Mouse (Mus musculus) embryonic facial prominence, embryonic 11.5 days (tissue): ENCODE results near the gene Kif1b. TPM values are rescaled to one million over a fixed set of nuclear protein-coding genes. Genes with fewer than 3 reads are reported as not detected.
A peak's percentile ranks its signal among the peaks of the same experiment; 100 is the strongest.
"Not testable (repeated sequence)": the region's sequence is repeated elsewhere in the genome, so short reads cannot be mapped to it uniquely, and the experiment has no call there.

Experiments
- ATAC-seq: fragments of 200-750 bp; cut with Nextera tagmentation; replicated peaks from 2 replicates; pipeline ENCODE4 v1.8.0; 2017; ENCODE audit warnings: low read depth; ENCODE audit not compliant: insufficient number of reproducible peaks, low FRiP score, low TSS enrichment
- DNase-seq: peaks from one replicate; pipeline ENCODE4 v3.0.0-alpha.2; 2015; ENCODE audit warnings: low spot score
- H3K27ac ChIP-seq: fragments of 300-500 bp; sonication (generic); replicated peaks from 2 replicates; pipeline ENCODE4 v1.5.1; 2014; ENCODE audit warnings: mild to moderate bottlenecking, low read depth, low read length, control low read depth
- H3K27me3 ChIP-seq: fragments of 300-500 bp; sonication (generic); 2 replicates; pipeline ENCODE4 v1.6.1; 2014; ENCODE audit warnings: mild to moderate bottlenecking, low read length, moderate library complexity, mixed read lengths; ENCODE audit not compliant: control insufficient read depth, insufficient read depth
- H3K36me3 ChIP-seq: fragments of 300-500 bp; sonication (generic); replicated peaks from 2 replicates; pipeline ENCODE4 v1.6.1; 2014; ENCODE audit warnings: low read depth, mild to moderate bottlenecking, low read length, moderate library complexity, mixed read lengths; ENCODE audit not compliant: control insufficient read depth, insufficient read depth
- H3K4me1 ChIP-seq: fragments of 300-500 bp; sonication (generic); 2 replicates; pipeline ENCODE4 v1.6.1; 2014; ENCODE audit warnings: low read length, mixed read lengths; ENCODE audit not compliant: control insufficient read depth, insufficient read depth
- H3K4me2 ChIP-seq: fragments of 300-500 bp; sonication (generic); 2 replicates; pipeline ENCODE4 v1.6.1; 2014; ENCODE audit warnings: low read depth, mild to moderate bottlenecking, control low read depth, low read length, moderate library complexity
- H3K4me3 ChIP-seq: fragments of 300-500 bp; sonication (generic); 2 replicates; pipeline ENCODE4 v1.5.1; 2014; ENCODE audit warnings: low read depth, low read length, control low read depth
- H3K9ac ChIP-seq: fragments of 300-500 bp; sonication (generic); replicated peaks from 2 replicates; pipeline ENCODE4 v1.6.1; 2014; ENCODE audit warnings: mild to moderate bottlenecking, control low read depth, low read length
- H3K9me3 ChIP-seq: fragments of 300-500 bp; sonication (generic); replicated peaks from 2 replicates; pipeline ENCODE4 v1.6.1; 2016; ENCODE audit warnings: mild to moderate bottlenecking, low read length, inconsistent platforms, mixed read lengths; ENCODE audit not compliant: control insufficient read depth
- WGBS: fragments of 180-500 bp; shearing (Covaris S2); extraction: QIAGEN DNeasy Blood & Tissue Kit; methylation state at CpG from one replicate; pipeline ENCODE4 v1.1.7; 2014; 5-methylcytosine and 5-hydroxymethylcytosine counted together
- polyA plus RNA-seq: library from polyadenylated mRNA; unstranded; fragments of >200 nt; fragmentation: Nextera tagmentation; extraction: Ambion mirVana; gene quantifications from 2 replicates; pipeline ENCODE4 v1.2.1, GENCODE M21; 2014

The Kif1b gene
- polyA plus RNA-seq, 1 experiment from 2014 or later: 45.1 TPM

DNA sequence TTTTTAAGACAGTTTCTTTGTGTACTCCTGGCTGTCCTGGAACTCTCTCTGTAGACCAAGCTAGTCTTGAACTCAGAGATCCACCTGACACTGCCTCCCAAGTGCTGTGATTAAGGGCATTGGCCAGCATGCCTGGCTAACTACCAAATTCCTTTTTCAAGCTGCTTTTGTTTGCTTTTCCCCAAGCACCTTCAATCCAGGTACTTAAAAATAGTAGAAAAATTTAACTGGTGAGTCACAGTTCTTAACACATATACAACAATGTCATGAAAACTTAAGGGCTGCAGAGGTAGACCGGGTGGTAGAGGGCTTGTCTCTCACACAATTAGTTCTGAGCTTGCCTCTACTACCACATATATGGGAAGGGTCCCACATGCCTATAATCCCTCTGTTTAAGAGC lies 58.2 kb downstream of the Kif1b start:
- no peak overlapping the region for H3K4me2 ChIP-seq
- 100% methylated on average over 1 of the region's 1 CpGs for WGBS
- H3K4me1 ChIP-seq: no peaks in the 10 kb centered on the region
- peaks cover 2% of the 10 kb centered on the region; the same call in 1 of the 2 replicates for H3K36me3 ChIP-seq
- H3K4me3 ChIP-seq: no peak overlapping the region
- H3K27ac ChIP-seq: no peak overlapping the region
- no peak overlapping the region for H3K9ac ChIP-seq
- ATAC-seq (no peak), DNase-seq (no peak)
- no peaks in the 10 kb centered on the region for H3K9me3 ChIP-seq
- no peaks in the 10 kb centered on the region for H3K27me3 ChIP-seq

DNA sequence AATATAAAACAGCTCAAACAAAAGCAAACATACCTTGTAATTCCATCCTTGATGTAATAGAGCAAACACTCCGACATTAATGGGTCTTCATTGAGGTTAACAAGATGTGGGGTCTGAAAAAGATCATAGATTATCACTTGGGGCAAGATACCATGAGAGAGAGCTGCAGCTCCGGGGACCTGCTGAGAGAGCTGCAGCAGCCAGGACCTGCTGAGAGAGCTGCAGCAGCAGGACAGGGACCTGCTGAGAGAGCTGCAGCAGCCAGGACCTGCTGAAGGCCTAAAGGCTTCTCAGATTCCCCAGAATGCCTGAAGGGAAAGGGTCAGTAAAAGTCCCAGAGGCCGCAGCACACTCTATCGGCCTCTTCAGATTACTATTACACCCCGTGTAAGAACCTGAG lies 59.7 kb downstream of the Kif1b start:
- no peak overlapping the region for H3K4me3 ChIP-seq
- peaks cover 2% of the 10 kb centered on the region; the same call in 1 of the 2 replicates for H3K36me3 ChIP-seq
- H3K27me3 ChIP-seq: no peaks in the 10 kb centered on the region
- H3K4me1 ChIP-seq: no peaks in the 10 kb centered on the region
- DNase-seq (no peak), ATAC-seq (no peak)
- H3K27ac ChIP-seq: no peak overlapping the region
- H3K9ac ChIP-seq: no peak overlapping the region
- no peak overlapping the region for H3K4me2 ChIP-seq
- H3K9me3 ChIP-seq: no peaks in the 10 kb centered on the region
- 65% methylated on average over 5 of the region's 5 CpGs for WGBS

DNA sequence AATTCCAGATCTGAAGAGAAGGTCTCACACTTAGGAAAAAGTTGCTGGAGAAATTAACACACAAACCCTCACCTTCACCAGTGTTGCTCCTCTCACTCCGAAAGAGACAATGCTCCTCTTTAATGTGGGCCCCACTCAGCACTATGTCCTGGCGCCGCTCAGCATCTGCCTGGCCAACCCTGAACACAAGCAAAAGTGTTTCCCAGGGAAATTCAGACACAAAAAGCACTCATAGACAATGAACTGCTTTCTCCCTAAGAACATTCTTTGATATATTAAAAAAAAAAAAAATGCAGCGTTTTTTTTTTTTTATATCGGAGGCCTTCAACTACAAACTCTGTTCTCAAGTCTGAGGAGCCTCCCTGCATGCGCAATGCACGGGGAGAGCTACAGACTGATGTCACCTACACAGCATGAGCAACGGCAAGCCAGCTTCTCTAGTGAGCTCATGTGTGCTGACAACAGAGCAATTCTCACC lies 60.3 kb downstream of the Kif1b start:
- no peaks in the 10 kb centered on the region for H3K9me3 ChIP-seq
- no peak for ATAC-seq
- no peak overlapping the region for H3K4me3 ChIP-seq
- DNase-seq: peak; percentile 2
- WGBS: 52% methylated on average over 8 of the region's 8 CpGs
- H3K36me3 ChIP-seq: peaks cover 2% of the 10 kb centered on the region; the same call in 1 of the 2 replicates
- no peak overlapping the region for H3K27ac ChIP-seq
- no peaks in the 10 kb centered on the region for H3K27me3 ChIP-seq
- H3K4me1 ChIP-seq: no peaks in the 10 kb centered on the region
- H3K9ac ChIP-seq: no peak overlapping the region
- no peak overlapping the region for H3K4me2 ChIP-seq

DNA sequence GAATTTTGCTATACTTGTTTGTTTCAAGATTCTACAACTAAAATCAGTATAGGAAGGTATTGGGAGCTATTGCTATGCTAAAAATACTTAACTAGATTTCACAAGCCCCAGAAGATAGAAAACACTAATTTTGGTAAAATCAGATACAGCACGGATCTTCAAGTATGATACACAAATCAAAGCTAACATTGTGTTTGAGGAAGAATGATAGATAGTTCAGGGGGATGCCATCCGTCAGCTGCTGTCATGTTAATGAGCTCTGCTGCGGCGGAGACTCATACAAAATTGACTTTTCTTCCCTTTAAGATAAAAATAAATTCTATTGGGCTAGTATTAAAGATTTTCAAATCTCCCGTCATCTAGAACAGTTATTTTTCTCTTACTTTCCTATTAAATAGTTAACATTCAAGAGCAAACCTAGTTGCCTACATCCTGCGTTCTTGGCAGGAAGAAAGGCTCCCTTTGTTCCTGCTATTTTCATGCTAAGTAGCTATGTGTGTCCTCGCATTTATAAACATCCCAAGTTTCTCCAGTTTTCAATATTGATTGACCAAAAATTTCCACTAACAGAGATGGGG lies 60.8 kb downstream of the Kif1b start:
- H3K27ac ChIP-seq: no peak overlapping the region

DNA sequence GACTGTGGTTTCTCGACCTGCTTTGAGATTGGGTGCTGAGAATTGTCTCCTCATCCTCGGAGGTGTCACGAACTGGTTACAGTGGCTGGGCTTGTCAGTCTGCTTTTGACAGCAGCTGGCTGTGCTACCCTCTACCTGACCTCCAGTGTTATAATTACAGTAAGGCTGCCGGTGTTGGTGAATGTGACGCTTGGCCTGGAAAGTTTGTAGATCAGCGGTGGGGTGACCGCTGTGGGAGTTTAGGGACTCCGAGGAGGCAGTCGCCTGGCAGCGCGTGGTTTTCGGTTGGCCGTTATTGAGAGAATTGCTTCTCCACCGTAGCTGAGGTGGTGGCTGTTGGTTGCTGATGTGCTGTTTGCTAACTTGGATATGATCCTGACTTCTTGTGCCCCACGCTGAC lies 70.5 kb downstream of the Kif1b start:
- 96% methylated on average over 15 of the region's 15 CpGs for WGBS
- no peak overlapping the region for H3K4me2 ChIP-seq
- H3K4me3 ChIP-seq: no peak overlapping the region
- ATAC-seq (no peak), DNase-seq (no peak)
- no peak overlapping the region for H3K27ac ChIP-seq
- peaks cover 7% of the 10 kb centered on the region for H3K36me3 ChIP-seq
- H3K4me1 ChIP-seq: no peaks in the 10 kb centered on the region
- no peak overlapping the region for H3K9ac ChIP-seq
- H3K27me3 ChIP-seq: no peaks in the 10 kb centered on the region
- no peaks in the 10 kb centered on the region for H3K9me3 ChIP-seq

More for the DNA sequence above, 60.8 kb downstream of the Kif1b start:
- Histone ChIP-seq H3K4me2 (no peak overlapping the region), H3K4me3 (no peak overlapping the region), H3K9ac (no peak overlapping the region), H3K27me3 (no peaks in the 10 kb centered on the region), H3K9me3 (no peaks in the 10 kb centered on the region), H3K36me3 (peaks cover 2% of the 10 kb centered on the region; the same call in 1 of the 2 replicates), H3K4me1 (no peaks in the 10 kb centered on the region)
- DNase-seq (no peak), ATAC-seq (no peak)
- WGBS: 63% methylated on average over 7 of the region's 7 CpGs

DNA sequence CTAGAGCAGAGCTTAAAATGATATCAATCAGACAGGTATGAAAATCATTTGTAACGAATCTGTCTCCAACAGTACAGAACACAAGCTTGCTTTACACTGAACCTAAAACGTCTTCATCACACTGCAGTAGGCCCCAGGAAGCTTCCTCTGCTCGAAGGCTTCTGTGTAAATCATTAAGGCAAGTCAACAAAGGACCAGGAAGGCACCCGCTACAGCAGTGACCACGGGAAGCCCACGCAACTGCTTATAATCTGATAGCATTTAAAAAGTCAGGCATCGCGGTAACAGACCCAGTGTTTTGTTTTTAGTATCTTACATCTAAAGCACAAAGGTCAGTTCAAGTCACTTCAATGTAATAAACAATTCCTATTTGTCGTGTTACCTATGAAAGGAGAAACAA lies 73.6 kb downstream of the Kif1b start:
- no peak for ATAC-seq
- no peak for DNase-seq
- H3K9me3 ChIP-seq: no peaks in the 10 kb centered on the region
- 81% methylated on average over 9 of the region's 9 CpGs for WGBS
- no peaks in the 10 kb centered on the region for H3K4me1 ChIP-seq
- no peak overlapping the region for H3K4me2 ChIP-seq
- H3K9ac ChIP-seq: no peak overlapping the region
- H3K36me3 ChIP-seq: peaks cover 7% of the 10 kb centered on the region
- no peak overlapping the region for H3K4me3 ChIP-seq
- H3K27me3 ChIP-seq: no peaks in the 10 kb centered on the region
- H3K27ac ChIP-seq: no peak overlapping the region

DNA sequence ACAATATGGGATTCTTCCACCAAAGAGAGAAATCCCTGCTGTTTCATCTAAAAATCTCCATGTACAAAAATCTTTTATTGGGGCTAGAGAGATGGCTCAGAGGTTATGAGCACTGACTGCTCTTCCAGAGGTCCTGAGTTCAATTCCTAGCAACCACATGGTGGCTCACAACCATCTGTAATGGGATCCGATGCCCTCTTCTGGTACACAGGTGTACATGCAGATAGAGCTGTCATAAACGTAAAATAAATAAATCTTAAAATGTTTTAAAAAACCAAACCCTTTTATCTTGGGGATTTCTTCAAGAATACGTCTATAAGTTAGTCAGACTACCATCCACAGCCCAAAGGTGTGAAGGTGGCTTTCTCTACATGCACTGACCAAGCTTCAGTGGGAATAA lies 78.8 kb downstream of the Kif1b start:
- H3K36me3 ChIP-seq, H3K9ac ChIP-seq, H3K27me3 ChIP-seq, H3K27ac ChIP-seq, DNase-seq, ATAC-seq, H3K4me3 ChIP-seq, H3K4me2 ChIP-seq, H3K4me1 ChIP-seq, H3K9me3 ChIP-seq: not testable (repeated sequence)
- WGBS: 96% methylated on average over 3 of the region's 3 CpGs

DNA sequence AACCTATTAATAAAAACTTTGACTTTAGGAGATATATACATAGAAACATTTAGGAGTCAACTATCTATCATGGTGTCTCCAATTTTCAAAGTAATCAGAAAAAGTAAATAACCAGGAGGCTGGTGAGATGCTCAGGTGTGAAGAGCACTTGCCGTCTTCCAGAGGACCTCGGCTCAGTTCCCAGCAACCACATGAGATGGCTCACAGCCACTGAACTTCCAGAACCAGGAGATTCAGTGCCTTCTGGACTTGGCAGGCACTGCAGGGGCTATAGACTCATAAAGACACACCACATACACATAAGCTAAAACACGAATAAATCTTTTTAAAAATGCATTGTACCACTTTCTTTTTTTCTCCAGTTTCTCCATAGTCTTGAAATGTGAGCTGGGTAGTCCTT lies 79.2 kb downstream of the Kif1b start:
- no peaks in the 10 kb centered on the region for H3K27me3 ChIP-seq
- H3K4me3 ChIP-seq: no peak overlapping the region
- H3K9me3 ChIP-seq: no peaks in the 10 kb centered on the region
- WGBS: 96% methylated on average over 3 of the region's 3 CpGs
- H3K4me1 ChIP-seq: no peaks in the 10 kb centered on the region
- H3K4me2 ChIP-seq: no peak overlapping the region
- ATAC-seq (no peak), DNase-seq (no peak)
- no peak overlapping the region for H3K9ac ChIP-seq
- no peak overlapping the region for H3K27ac ChIP-seq
- no peaks in the 10 kb centered on the region for H3K36me3 ChIP-seq
